Mouse (Mus musculus) intestine, embryonic 15.5 days (tissue): ENCODE results near the gene Vps11. TPM values are rescaled to one million over a fixed set of nuclear protein-coding genes. Genes with fewer than 3 reads are reported as not detected.
"Not testable (repeated sequence)": the region's sequence is repeated elsewhere in the genome, so short reads cannot be mapped to it uniquely, and the experiment has no call there.

ENCODE experiments used
- ATAC-seq: fragments of 200-750 bp; cut with Nextera tagmentation; 2 replicates; pipeline ENCODE4 v1.8.0; 2017; ENCODE audit warnings: moderate TSS enrichment, moderate library complexity
- H3K27ac ChIP-seq: fragments of 300-500 bp; sonication (generic); 2 replicates; pipeline ENCODE4 v1.5.1; 2015; ENCODE audit warnings: mild to moderate bottlenecking, inconsistent platforms
- H3K27me3 ChIP-seq: fragments of 300-500 bp; sonication (generic); replicated peaks from 2 replicates; pipeline ENCODE4 v1.6.1; 2015; ENCODE audit warnings: inconsistent platforms
- H3K36me3 ChIP-seq: fragments of 300-500 bp; sonication (generic); 2 replicates; pipeline ENCODE4 v1.6.1; 2015; ENCODE audit warnings: inconsistent platforms
- H3K4me1 ChIP-seq: fragments of 300-500 bp; sonication (generic); replicated peaks from 2 replicates; pipeline ENCODE4 v1.6.1; 2015; ENCODE audit warnings: inconsistent platforms
- H3K4me2 ChIP-seq: fragments of 300-500 bp; sonication (generic); replicated peaks from 2 replicates; pipeline ENCODE4 v1.6.1; 2015; ENCODE audit warnings: mild to moderate bottlenecking, inconsistent platforms
- H3K4me3 ChIP-seq: fragments of 300-500 bp; sonication (generic); replicated peaks from 2 replicates; pipeline ENCODE4 v1.5.1; 2015; ENCODE audit warnings: inconsistent platforms
- H3K9ac ChIP-seq: fragments of 300-500 bp; sonication (generic); 2 replicates; pipeline ENCODE4 v1.6.1; 2015; ENCODE audit warnings: inconsistent platforms
- H3K9me3 ChIP-seq: fragments of 300-500 bp; sonication (generic); 2 replicates; pipeline ENCODE4 v1.6.1; 2016; ENCODE audit warnings: inconsistent platforms
- WGBS: fragments of 180-500 bp; shearing (Covaris S2); methylation state at CpG from one replicate; pipeline ENCODE4 v1.1.7; 2015; 5-methylcytosine and 5-hydroxymethylcytosine counted together
- polyA plus RNA-seq: library from polyadenylated mRNA; unstranded; fragments of >200 nt; fragmentation: Nextera tagmentation; extraction: Ambion mirVana; gene quantifications from 2 replicates; pipeline ENCODE4 v1.2.1, GENCODE M21; 2015

Vps11 gene
- polyA plus RNA-seq, 1 experiment from 2014 or later: 30.3 TPM

GRCm38 (mm10) chr9:44300001-44300400 lies 61.5 kb downstream of the Vps11 start:
- H3K27ac ChIP-seq, H3K4me1 ChIP-seq, H3K4me3 ChIP-seq, H3K4me2 ChIP-seq, H3K9me3 ChIP-seq, H3K9ac ChIP-seq, H3K27me3 ChIP-seq, ATAC-seq: not testable (repeated sequence)
- WGBS: 98% methylated on average over 3 of the region's 3 CpGs
- peaks cover 44% of the 10 kb centered on the region for H3K36me3 ChIP-seq

Other genes with a start within 250 kb of the Vps11 start
- 0.10 TPM in 1 of 2 replicates, not detected in the other for gene Gm49380, start 248.2 kb downstream of the Vps11 start, polyA plus RNA-seq
- gene Rnf26, start 248.2 kb downstream of the Vps11 start, polyA plus RNA-seq: 56.9 and 57.9 TPM in 2 replicates
- gene Mcam, start 227.2 kb downstream of the Vps11 start, polyA plus RNA-seq: 40.0 and 43.5 TPM in 2 replicates
- 13.2 and 14.8 TPM in 2 replicates for gene Cbl, start 127.6 kb downstream of the Vps11 start, polyA plus RNA-seq
- gene Ccdc153, start 121.0 kb downstream of the Vps11 start, polyA plus RNA-seq: not detected in 2 replicates
- gene Pdzd3, start 110.2 kb downstream of the Vps11 start, polyA plus RNA-seq: 11.7 and 12.9 TPM in 2 replicates
- gene Nlrx1, start 93.1 kb downstream of the Vps11 start, polyA plus RNA-seq: 5.5 and 5.9 TPM in 2 replicates
- gene Abcg4, start 73.1 kb downstream of the Vps11 start, polyA plus RNA-seq: 2.5 and 2.9 TPM in 2 replicates
- gene Hinfp, start 56.0 kb downstream of the Vps11 start, polyA plus RNA-seq: 19.9 and 21.2 TPM in 2 replicates
- gene C2cd2l, start 41.4 kb downstream of the Vps11 start, polyA plus RNA-seq: 6.8 and 10.6 TPM in 2 replicates
- gene Dpagt1, start 35.7 kb downstream of the Vps11 start, polyA plus RNA-seq: 38.2 and 38.6 TPM in 2 replicates
- gene H2afx, start 27.0 kb downstream of the Vps11 start, polyA plus RNA-seq: 280 and 298 TPM in 2 replicates
- 128 and 141 TPM in 2 replicates for gene Hmbs, start 17.4 kb downstream of the Vps11 start, polyA plus RNA-seq
- 38.8 and 43.6 TPM in 2 replicates for gene Hyou1, start 17.8 kb upstream of the Vps11 start, polyA plus RNA-seq
- 51.7 and 59.2 TPM in 2 replicates for gene Slc37a4, start 35.2 kb upstream of the Vps11 start, polyA plus RNA-seq
- 2,026 and 2,084 TPM in 2 replicates for gene Rps25, start 45.5 kb upstream of the Vps11 start, polyA plus RNA-seq
- gene Trappc4, start 45.9 kb upstream of the Vps11 start, polyA plus RNA-seq: 122 and 123 TPM in 2 replicates
- gene Ccdc84, start 56.9 kb upstream of the Vps11 start, polyA plus RNA-seq: 24.0 and 25.6 TPM in 2 replicates
- gene Foxr1, start 79.5 kb upstream of the Vps11 start, polyA plus RNA-seq: not detected in 2 replicates
- 1.2 TPM in 2 replicates for gene Upk2, start 93.3 kb upstream of the Vps11 start, polyA plus RNA-seq
- 7.5 and 7.8 TPM in 2 replicates for gene Bcl9l, start 121.2 kb upstream of the Vps11 start, polyA plus RNA-seq
- 1.3 TPM in 2 replicates for gene Cxcr5, start 200.2 kb upstream of the Vps11 start, polyA plus RNA-seq
- 14.6 and 14.7 TPM in 2 replicates for gene Ddx6, start 243.2 kb upstream of the Vps11 start, polyA plus RNA-seq